Mouse (Mus musculus): ENCODE results near the gene Eef1akmt1.

Gene Eef1akmt1

DNA sequence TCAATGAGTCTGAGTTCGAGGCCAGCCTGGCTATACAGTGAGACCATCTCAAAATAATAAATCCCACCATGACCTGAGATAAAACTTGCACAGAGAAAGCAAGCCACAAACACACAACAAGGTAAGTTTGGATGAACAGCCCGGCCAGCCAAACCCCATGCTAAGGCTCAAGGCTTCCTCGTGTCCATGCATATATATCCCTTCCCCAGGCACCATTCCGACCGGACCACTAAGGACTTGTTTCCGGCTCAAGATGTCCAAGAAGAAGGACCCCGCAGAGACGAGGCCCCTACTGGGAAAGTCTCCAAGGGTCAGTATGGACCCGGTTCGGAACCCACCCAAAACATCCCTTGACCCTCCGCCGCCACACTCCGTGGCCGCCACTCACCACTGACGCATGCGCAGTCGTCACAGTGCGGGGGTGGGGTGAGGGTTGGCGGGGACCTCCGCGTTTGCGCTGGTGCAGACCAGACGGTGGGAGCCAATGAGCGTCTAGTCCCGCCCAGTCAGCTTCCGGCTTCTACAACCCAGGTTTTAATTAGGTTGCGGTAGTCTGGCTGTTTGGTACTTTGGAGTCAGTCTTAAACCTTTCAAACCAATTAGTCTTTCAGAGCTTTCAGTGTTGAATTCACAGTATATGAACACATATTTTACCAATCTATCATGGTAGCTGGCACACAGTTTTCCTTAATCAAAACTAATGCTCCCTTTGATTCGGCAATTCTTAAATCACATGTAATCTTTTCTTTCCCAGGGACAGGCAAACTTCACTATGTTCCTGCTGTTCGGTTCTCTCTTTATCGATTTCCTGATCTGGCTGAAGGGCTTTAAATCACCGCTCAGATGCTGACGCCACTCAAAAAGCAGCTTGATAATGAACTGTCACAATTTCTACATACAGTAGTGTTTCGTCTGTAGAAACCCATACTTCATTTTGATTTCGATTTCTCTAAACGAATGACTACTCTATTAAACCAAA, at the start of gene Eef1akmt1:
Gene Eef1akmt1, minus strand, starts transcription at position 458 of the 979 bp plus-strand sequence.
- DNase-seq (ENCODE audit: low spot score in 2 of 2) = peak; percentile 94

DNA sequence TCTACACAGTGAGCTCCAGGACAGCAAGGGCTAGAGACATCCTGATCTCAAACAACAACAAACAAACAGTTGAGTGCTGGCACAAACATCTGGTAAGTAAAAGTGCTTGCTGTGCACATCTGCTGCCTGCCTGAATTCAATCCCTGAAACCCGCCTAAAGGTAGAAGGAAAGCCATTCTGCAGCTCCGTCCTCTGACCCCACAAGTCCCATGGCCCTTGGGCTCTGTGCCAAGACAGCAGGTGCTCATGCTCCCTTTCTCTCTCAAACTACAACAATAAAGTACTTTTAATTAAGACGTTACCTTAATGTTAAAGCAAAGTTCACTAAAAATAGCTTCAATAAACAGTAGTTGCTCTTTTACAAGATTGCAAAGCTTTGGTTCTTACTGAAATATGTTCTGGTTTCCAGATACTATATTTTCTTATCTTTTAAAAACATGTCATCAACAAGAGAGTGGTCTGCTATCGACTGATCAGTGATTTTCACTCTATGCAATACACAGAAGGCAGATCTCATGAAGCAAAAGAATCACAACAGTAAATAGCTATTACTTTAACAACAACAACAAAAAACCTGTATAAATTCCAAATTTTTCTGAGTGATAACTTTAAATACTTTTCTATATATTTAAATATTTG, 49.3 kb upstream of the Eef1akmt1 start:
- no peak for DNase-seq (ENCODE audit: low spot score in 2 of 2)

DNA sequence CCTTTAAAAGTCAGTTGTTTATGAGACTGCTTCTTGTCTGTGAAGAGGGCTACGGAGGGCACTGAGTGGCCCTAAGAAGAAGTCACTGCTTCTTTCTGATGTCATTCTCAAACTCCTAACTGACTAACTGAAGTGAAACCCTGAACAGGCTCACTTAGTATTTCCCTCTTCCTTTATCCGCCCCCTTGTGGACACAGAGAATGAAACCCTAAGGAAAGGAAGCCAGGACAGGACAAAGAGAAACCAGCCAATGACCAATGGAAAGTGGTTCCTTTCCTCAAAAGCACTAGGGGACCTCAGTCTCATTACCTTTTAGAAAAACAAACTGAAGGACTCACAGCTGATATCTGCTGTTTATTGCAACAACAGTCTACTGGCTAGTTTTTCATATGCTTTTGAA, 48.1 kb upstream of the Eef1akmt1 start:
- peak; percentile 15 to 38 for DNase-seq (ENCODE audit: low spot score in 2 of 2)

DNA sequence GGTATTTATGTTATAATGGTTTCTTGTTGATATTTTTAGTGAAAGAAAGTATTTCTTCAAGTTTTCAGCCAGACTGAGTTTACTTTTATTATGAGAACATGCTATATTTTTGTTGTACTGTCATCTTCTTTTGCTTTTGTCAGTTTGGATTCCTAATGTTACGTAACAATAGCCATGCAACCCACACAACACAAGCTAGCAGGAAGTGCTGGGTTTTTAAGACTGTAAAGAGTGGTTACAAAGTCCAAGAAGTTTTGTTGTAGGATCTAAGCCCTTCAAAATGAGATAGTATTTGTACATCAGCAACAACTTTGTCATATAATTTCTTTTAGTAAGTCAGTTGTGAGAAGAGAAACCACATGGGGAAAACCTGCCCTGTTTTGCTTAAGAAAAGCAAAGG, 46.3 kb upstream of the Eef1akmt1 start:
- DNase-seq (ENCODE audit: low spot score in 2 of 2) = no peak

DNA sequence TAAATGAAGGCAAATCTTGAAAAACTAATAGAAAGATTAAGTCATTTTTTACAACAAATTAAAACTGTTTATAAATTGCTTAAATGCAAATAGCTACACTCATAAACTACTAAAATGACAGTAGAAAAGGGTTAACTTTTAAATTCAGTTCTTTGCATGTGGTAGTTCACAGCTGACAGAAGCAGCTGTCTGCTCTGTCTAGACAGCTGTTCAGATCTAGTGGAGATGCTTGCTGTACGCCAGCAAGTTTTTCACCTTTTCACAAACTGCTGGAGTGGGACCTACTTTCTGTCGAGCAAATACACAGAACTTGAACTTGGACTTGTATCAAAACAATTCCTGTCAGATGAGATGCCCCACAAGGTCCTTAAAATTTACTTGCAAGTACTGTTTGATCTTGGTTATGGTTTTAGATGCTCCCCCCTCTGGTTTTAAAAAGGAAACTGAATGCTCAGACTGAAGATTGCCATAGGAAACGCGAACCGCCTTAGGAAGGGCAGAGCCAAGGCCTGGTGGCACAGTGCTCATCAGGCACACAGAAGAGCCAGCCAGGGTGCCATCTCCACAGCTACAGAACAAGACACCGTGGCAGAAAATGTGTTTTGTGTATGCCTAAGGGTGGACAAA, 45.0 kb upstream of the Eef1akmt1 start:
- no peak for DNase-seq (ENCODE audit: low spot score in 2 of 2)

DNA sequence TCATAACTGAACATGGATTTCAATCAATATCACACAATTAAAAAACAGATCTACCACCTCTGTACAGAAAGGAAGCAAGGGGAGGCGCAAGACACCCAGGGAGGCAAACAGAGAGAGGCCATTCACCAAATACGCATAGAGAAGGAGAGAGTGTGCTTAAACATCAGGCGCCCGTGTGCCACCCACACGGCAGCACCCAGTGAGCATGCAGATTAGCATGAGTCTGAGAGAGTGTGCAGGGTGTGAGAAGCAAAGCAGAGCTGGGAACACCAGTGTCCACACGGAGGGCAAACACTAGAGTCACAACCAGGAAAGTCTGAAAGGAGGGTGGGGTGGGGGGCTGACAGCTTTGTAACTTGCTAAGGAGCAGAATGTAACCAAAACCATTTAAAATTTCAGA, 44.4 kb upstream of the Eef1akmt1 start:
- DNase-seq (ENCODE audit: low spot score in 2 of 2) = no peak

DNA sequence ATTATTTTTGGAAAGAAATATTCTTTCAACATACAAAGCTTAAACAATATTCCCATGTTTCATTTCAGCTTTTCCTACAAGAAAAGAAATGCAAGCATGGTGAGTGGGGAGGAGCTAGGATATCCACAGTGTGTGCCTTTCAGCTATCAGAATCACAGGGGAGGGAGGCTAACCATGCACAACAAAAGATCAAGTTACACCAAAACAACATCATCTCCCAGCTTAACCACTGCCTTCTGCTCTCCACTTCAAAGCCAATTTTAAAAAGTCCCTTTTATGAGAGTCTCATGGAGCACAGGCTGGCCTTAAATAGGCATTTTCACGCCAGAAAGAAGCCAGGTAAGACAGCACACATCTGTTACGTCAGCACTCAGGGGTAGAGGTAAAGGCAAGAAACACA, 39.6 kb upstream of the Eef1akmt1 start:
- DNase-seq (ENCODE audit: low spot score in 2 of 2) = no peak

DNA sequence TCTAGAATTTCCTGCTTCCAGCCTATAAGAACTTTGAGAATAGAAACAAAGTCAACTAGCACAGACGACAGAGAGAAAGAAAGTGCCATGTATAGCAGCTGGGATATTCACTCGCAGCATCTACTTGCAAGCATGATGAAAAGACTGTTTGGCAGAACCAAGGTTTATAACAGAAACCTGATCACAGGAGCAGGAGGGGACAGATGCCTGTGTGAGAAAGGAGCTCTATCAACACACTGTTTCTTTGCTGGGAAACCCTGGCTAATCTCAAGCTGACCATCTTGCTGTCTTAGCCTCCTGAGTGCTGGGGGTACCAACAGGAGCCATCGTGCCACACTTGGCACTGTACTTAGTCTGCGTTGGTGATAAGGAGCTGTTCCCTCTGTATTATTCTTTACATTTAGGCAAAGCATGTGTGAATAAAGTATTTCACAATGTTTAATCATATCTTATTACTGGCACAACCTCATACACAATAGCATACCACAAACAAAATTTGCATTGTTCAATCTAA, 38.5 kb upstream of the Eef1akmt1 start:
- no peak for DNase-seq (ENCODE audit: low spot score in 2 of 2)

DNA sequence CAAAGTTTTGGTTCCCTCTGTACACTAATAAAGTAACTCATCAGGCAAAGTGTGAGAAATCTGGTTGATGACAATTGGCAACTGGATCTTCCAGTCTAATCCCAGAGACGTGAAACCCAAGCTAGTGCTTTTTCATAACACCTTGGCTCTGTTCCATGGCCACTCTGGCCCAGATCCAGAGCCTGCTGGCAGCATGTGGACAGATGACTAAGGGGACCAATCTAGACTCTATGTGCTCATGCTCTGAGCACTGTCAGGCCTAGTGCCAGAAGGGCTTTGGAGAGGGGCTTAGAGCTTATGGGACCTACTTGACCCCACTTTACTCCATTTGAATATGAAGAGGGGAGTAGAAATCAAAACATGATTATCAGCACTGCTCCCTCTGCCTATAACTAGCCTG, 36.1 kb upstream of the Eef1akmt1 start:
- peak; percentile 18 to 38 for DNase-seq (ENCODE audit: low spot score in 2 of 2)

DNA sequence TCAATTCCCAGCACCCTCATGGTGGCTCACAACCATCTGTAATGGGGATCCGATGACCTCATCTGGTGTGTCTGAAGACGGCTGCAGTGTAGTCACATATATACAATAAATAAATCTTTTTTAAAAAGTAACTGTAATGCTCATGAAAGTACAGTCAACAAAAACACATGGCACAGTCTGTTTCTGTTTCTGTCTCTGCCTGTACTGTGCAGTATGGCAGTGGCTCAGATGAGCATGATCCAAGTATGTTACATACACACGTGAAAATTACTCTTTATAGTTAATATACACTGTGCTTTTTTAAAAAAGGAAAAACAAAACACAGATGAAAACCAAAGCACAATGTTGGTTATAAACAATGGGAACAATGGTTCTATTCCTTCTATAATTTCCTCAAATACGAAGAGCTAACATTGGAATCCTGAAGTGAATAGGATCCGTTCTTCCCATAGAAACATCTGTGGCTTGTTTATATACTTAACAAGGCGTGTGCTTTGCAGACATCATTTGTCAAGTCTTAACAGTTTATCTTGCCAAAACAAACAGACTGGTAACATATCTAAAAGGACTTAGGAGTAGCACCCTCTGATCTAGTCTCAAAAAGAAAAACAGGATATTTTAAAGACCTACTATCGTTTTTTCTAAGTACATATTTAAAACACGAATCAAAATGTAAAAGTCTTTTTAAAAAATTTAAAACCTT, 35.4 kb upstream of the Eef1akmt1 start:
- DNase-seq (ENCODE audit: low spot score in 2 of 2) = no peak

DNA sequence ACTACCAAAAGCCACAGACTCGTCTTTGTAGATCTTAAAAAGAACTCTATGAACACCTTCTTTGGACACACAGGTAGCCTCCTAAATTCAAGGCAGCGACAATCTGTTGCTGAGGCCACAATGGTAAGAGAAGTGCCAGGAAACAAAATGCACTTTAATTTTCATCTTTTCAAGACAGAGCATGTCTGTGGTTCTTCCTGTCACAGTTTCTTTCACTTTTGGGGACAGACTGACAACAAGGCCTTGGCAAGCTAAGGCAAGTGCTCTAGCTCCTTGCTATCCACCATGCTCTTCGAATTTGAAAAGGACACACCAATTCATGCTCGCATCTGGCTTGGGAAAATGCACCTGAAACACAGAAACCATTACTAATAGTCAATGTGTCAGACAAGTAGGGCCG, 21.9 kb upstream of the Eef1akmt1 start:
- no peak for DNase-seq (ENCODE audit: low spot score in 2 of 2)

DNA sequence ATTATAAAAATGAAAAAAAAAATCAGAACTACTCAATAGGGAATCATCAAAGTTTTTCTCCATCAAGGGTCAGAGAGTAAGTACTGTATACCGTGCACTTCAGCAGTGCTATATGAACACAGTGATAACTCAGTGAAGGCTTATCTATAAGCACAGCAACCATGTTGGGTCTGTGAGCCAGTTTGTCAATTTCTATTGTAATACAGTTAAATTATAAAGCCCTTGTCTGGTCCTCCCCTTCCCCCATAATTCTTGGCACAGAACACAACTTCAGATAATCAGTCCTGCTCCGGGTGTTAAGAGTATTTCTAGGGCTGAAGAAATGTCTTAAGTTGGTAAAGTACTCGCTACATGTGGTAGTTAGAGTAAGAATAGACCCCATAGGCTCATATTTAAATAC, 20.4 kb upstream of the Eef1akmt1 start:
- DNase-seq (ENCODE audit: low spot score in 2 of 2) = no peak

DNA sequence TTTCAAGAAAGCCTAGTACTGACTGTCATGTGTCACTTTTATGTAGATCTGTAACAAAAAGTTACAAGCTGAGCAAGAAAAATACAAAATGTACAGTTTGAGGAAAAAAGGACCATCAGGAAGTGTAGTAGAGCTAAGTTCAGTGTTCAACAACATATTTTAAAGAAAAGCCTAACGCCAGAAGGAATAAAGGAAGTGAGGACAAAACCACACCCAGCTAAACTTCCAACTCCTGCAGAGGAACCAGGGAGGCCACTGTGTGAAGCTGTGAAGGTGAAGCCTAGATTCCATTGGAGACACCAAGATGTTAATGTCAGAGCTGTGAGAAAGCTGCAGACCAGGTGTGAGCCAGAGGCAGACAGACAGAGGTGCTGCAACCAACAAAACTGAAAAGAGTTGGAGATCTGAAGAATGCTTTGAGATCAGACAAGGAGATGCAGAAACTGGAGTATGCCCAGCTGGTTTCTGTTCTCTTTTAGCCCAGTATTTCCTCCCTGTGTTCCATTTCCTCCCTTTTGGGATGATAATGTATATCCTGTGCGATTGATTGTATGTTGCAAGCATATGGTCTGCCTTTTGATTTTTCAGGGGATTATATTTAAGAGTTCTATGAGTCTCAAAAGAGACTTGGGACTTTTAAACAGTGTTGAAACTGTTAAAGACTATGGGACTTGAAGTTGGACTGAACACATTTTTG, 5.1 kb upstream of the Eef1akmt1 start:
- no peak for DNase-seq (ENCODE audit: low spot score in 2 of 2)

DNA sequence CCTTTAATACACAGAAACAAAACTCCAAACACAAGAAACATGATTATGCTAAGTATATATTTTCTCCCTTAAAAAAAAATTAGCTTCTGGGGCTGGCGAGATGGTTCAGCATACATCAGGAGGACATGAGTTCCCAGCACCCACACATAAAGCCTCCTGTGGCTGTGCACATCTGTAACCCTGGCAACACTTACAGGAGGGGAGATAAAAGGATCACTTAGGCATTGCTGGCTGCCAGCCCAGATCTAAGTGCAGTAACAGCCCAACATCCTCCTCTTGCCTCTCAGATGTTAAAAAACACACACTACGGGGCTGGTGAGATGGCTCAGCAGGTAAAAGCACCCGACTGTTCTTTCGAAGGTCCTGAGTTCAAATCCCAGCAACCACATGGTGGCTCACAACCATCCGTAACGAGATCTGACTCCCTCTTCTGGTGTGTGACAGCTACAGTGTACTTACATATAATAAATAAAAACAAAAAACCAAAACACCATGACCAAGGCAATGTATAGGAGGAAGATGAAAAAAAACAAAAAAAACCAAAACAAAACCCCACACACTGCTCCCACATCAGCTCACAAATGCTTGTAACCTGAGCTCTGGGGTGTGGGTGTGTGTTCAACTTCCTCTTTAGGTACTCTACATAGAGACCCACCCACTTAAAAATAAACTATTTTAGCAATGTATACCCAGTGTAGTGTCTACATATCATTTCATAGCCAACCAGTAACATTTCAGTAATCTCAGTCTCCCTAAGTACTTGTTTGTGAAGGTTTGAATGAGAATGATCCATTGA, 3.6 kb upstream of the Eef1akmt1 start:
- DNase-seq (ENCODE audit: low spot score in 2 of 2) = no peak

DNA sequence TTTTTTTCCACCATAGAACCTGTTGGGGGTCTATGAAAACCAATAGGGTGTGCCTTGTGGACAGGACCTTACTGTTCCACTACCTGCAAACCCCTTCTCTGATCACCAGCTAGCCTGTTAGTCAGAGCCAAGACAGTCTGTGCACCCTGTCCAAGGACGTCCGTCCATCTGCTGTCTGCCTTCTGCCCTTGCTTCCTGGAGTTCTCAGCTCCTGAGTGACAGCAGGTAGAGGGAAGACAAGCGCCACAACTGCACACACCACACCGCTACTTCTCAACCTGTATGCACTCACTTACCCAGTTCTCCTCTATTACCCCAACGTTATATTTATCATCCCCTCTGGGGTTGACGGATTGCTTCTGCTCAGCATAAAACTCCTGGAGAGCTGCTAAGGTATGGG, 5.8 kb downstream of the Eef1akmt1 start:
- no peak for DNase-seq (ENCODE audit: low spot score in 2 of 2)

DNA sequence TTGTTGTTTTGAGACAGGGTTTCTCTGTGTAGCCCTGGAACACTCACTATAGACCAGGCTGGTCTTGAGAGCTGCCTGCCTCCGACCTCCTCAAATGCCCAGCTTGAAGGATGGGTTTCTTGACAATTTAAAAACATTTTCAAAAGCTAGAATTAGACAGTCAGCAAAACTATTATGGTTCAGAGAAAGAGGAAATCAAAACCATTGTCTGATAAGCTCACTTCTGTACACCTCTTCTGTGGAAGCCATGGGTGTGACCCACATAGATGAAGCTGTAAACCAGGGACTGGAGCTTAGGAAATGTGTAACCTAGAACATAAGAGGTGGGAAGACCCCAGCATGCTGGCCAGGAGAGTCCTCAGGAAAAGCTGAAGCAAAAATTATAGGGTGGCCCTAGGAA, 14.5 kb downstream of the Eef1akmt1 start:
- DNase-seq (ENCODE audit: low spot score in 2 of 2) = no peak

DNA sequence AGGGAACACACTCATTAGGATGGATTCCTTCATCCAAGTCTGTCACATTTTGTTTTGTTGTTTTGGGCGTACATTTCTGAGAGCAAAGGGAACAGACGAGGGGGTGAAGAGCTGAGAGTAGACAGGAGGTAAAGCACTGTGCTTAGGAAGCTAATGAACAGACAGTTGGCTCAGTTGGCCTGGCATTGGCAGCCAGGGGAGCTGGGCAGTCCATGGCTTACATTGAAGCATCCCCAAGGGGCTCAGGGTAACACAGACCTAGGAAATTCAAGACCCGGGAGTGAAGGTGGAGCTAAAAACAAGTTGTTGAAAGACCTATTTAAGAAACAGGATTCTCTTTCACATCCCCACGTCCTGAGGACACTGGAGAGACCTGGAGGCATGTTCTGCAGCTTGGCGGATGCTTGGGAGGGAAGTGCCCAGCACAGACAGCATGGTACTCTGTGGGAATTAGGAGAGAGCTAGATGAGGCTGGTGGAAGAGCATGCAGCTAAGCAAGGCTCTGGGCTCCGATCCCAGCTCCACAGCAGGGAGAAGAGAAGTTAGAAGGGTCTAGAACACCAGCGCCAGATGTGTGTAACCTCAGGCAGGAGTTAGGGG, 15.8 kb downstream of the Eef1akmt1 start:
- DNase-seq (ENCODE audit: low spot score in 2 of 2) = no peak

DNA sequence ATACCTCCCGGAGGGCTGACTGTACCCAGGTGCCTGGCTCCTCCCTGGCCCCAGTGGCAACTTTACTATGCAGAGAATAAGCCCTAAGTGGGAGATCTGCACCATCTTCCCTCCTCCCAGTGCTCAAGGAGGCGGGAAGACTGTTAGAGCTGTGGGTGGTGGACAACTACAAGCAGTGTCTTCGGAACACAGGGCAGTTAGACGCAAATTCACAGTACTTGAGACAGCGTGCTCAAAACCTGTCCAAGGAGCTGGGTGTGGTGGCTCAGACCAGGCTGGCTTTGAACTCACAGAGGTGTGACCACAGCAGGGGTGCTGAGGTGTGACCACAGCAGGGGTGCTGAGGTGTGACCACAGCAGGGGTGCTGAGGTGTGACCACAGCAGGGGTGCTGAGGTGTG, 17.0 kb downstream of the Eef1akmt1 start:
- no peak for DNase-seq (ENCODE audit: low spot score in 2 of 2)

DNA sequence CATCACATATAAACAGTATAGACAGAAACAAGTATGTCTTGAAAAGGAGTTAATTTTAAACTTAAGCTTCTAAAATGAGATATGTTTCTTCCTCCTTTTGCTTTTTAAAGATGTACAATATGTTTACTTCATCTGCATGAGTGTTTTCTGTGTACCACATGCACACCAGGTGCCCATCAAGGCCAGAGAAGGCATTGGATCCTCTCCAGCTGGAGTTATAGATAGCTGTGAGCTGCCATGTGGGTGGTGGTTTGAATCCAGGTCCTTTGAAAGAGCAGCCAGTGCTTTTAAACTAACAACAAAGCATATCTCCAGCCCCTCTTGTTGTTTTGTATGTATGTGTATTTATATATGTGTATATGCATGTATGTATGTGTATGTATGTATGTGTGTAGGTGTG, 18.5 kb downstream of the Eef1akmt1 start:
- DNase-seq (ENCODE audit: low spot score in 2 of 2) = no peak

DNA sequence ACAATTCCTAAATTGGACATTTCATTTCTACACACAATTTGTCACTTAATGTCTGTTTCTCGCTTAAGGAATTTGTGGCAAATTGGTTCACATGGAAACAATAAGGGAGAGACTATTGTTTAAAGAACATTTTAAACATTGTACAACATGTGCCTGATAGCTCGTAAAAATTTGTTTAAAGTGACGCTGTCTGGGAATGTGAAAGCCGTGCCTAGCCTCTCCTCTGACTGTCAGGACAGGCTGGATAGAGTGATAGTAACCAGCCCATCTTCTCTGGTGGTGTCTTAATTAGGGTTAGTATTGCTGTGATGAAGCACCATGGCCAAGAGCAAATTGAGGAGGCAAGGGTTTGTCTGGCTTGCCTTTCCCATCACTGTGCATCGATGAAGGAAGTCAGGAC, 24.4 kb downstream of the Eef1akmt1 start:
- no peak for DNase-seq (ENCODE audit: low spot score in 2 of 2)
